Mouse (Mus musculus): Measurements from ENCODE around the gene Fam50a.
A peak's percentile ranks its signal among the peaks of the same experiment; 100 is the strongest.

Fam50a gene

DNA sequence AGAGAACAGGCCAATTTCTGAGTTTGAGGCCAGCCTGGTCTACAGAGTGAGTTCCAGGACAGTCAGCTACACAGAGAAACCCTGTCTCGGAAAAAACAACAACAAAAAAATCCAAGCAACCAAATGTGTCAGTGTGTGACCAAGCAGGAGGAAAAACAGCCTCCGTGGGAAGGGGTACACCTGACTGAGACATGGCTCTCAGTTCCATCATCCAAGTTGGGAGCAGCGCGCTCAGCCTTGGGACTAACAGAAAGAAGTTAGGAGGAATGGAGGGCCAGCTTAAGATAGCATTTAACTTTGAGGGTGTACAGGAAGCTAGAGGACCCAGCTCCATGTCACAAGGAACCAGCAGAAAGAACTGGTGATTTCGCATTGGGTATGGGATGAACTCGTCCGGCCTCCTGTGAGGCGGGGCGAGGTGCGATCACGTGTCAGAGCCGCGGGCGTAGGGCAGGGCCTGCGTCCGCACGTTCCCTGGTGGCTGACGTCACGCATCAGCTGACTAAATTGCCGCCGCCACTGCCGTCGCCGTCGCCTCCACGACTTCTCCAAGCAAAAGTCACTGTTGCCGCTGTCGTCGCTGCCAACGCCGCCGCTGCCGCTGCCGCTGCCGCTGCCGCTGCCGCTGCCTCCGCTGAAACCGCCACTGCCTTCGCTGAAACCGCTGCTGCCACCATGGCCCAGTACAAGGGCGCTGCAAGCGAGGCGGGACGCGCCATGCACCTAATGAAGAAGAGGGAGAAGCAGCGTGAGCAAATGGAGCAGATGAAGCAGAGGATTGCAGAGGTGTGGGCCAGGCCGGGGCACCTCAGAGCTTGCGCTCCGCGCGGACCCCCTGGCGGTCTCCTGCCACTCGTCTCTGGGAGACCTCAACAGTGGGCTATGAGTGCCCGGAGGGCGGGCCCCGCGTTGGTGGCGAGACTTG is at the start of gene Fam50a:
TSS of gene Fam50a (plus strand) at position 494 of the 925 bp plus-strand sequence.
- DNase-seq (ENCODE audit: low read depth, low spot score): peak; percentile 65

DNA sequence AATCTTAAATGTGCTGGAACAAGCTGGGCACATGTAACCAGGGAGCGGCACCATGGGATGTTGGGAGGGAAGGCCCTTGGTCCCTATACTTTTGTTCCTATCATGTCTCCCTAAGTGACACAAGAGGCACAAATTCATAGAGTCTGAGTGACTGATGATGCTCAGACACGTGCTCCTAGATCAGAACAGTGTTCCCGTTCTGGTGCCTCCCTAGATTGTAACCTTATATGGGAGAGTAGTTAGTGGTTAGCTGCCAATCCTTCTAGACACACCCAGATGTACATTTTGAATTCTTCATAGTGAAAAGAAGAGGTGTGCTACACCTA is 43.1 kb upstream of the Fam50a start:
- DNase-seq (ENCODE audit: low read depth, low spot score): no peak

DNA sequence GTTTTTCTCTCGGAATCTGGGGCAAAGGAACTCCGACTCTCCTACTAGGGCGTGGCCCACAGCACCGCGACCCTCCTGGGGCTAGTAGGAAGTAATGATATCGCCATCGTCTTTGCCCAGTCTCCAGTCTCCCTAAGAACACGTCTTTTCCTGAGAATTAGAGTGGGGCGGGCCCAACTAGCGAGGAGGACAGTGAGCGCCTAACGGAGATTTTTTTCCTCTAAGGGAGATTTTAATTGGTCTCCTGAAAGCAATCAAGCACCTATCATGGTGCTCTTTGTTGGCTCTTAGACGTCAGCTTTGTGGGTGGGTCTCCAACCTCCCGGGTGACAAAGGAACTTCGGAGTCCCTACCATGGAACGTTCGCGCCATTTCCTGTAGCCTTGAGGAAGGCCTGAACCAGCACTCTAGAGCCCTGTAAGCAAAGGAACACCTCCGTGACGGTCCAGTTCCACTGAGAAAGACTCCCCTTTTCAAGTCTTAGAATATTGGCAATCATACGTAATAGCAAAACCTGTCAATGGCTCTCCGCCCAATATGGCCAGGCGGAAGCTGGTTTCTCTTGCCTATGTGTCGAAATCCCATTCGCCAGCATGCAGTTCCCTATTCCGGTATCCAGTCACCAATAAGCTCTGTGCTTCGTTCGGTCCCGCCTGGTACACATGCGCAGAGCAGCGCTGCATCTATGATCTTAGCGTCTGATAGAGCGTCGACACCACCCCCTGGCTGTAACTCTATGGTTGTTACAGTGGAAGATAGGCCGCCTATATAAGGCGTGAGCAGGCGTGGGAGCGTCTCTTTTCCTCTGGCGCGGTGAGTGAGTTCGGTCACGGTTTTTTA is 42.6 kb upstream of the Fam50a start, which contains the start of gene Rpl10:
TSS of gene Rpl10 (plus strand) at position 751 of the 840 bp plus-strand sequence.
- peak; percentile 89 for DNase-seq (ENCODE audit: low read depth, low spot score)

DNA sequence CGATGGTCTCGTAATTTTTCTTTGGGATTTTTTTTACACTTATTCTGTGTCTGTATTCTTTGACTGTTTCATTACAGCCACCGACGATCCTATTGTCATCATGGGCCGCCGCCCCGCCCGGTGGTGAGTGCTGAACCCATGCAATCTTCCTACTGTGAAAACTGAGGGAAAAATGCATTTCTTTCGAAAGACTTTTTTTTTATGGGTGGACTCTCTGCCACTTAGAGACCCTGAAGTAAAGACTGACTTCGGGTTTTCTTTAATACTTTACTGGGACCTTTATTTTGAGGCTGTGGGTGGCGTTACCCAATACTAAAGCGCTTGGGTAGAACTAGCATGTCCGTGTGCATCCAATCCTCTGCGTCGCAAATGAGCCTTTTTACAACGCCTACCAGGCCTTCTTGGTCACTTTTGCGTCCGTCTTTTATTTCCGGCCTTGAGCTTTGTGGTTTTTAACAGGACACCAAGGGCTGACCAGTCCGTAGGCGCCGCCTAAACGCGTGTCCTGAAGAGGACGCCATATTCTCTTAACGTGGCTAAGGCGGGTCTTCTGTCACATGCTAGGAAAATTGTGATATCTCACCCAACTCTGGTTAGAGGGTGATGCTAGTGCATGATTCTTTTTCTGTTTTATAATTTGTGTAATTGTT is 41.8 kb upstream of the Fam50a start:
- no peak for DNase-seq (ENCODE audit: low read depth, low spot score)

DNA sequence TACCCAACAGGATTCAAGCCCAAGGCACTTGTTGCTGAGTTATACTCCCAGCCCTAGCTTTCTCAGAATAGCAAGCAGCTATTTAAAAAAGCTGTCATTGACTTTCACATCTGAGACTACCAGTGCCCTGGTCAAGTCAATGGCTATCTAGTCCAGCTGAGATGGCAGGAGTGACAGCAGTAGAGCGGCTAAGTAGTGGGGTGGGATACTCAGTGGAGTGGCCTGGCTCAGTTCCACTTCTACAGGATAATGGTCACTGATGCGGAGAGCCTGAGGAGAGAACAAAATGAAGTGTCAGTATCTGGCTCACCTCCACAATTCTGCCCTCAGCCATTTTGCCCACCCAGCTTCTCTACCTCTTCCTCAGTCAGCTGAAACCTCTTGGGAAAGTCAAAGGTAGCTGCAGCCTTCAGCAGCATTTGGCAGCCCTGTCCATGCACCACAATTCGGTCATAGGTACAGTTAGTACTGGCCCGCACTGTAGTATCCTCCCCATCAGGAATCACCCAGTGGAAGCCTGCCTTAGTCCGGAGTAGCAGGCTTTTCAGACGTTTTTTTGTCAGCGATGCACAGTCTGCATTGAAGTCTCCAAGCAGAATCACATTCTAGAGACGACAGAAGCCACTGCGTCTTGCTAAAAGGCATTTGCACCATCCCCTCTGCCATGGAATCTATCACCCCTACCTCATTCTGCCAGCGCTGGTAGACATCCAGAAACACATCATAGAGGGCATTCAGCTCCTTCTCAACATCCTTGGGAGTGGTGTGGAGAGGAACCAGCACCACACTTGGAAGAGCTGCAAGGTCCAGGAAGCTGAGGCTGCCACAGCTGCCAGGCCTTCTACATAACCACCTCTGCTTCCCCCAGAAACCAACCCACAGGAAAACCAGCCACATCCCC is 39.2 kb upstream of the Fam50a start:
- DNase-seq (ENCODE audit: low read depth, low spot score): no peak

DNA sequence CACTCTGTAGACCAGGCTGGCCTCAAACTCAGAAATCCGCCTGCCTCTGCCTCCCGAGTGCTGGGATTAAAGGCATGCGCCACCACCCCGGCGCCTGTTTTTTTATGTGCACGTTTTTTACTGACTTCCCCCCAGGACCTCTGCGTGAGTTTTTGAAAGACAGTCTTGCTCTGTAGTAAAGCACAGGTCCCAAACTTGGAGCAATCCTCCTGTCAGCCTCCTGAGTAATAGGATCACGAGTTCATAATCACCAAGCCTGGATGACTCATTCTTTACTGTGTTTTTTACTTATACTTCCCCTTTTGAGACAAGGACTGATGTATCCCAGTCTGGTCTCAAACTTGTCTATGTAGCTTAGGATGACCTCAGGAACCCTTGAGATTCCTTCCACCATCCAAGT is 34.9 kb upstream of the Fam50a start:
- no peak for DNase-seq (ENCODE audit: low read depth, low spot score)

DNA sequence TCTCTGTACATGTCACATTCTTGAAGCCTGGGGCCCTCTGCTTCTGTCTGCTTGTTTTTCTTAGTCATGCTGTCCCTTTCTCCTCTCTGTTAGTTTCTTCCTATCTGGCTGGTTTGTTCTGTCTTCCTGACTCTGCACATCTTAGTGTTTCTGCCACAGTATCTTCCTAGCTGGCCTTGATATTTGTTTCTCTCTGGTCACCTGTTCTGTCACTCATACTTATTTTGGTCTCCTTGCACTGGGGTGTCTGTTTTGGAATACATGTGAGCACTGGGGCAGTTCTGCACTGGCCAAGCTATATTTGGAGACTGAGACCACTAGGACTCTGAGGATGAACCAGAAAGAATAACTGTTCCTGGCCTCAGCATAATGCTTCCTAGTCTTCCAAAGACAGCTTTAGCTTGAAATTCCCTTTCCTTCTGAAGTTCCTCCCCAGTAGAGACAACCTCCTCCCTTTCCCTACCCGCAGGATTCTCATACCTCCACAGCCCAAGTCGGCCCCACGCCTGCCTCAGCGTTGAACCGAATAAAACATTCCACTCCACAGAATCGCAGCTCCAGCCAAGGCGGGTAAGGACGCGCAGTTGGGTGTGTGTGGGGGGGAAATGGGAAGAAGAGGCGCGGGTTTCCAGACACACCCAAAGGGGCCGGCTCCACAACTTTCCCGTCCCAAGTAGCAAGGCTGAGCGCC is 31.6 kb upstream of the Fam50a start:
- no peak for DNase-seq (ENCODE audit: low read depth, low spot score)

DNA sequence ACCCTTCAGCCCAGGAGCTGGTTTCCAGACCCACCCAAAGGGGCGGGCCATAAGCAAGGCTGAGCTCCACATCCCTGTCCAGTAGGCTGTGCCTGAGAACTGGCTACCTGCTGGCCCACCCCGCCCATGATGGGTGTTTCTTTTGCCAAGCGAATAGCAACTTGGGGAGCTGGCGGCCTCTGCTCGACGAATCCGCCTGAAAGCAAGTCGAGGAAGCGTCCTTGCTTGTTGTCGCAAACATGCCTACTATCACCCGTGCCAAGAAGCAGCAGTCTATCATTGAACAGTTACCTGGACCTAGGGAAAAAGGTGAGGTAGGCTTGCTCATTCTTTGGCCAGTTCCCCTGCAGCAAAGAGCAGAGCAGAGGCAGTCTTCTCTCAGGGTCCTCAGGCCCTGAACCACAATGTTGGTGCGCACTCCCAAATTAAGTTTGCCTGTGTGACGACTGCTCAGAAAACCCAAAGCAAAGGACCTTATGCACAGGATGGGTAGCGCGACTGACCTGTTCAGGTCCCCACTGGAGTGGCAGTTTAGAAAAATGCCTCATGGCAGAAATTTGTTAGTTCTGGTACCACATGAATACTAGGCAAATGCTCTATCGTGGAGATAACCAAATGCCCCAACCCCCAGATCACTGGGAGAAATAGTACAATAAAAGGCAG is 31.0 kb upstream of the Fam50a start, which contains the start of the genes Taz and Dnase1l1:
TSS of gene Taz (plus strand) at position 181 of the 663 bp plus-strand sequence.
TSS of gene Dnase1l1 (minus strand) at position 606 of the 663 bp plus-strand sequence.
- no peak for DNase-seq (ENCODE audit: low read depth, low spot score)

DNA sequence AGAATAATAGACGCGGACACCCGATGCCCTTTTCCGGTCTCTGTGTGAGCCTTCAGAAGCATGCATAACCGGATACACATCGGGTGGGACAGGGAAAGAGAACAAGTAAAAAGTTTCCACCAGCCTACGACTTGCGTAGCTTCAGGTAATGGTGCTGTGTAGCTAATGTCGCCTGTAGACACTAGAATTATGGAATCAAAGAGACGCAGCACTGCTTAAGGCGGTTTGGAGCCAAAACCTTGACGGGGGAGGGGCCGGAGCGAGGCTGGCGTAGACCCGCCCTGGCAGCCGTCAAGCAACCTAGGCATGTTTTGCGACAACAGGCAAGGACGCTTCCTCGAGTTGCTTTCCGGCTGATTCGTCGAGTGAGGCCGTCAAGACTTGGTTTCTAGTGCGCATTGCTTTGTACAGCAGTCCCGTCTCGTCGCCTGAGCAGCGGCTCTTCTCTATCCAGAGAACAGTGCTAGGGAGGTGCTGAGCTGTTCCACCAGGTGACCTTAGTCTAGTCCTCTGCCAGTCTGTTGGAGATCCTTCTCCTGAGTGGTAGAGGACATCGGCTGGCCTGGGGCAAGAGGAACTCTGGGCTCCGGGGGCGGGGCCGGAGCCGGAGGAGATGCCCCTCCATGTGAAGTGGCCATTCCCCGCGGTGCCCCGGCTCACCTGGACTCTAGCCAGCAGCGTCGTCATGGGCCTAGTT is 30.3 kb upstream of the Fam50a start:
- DNase-seq (ENCODE audit: low read depth, low spot score): peak; percentile 66

DNA sequence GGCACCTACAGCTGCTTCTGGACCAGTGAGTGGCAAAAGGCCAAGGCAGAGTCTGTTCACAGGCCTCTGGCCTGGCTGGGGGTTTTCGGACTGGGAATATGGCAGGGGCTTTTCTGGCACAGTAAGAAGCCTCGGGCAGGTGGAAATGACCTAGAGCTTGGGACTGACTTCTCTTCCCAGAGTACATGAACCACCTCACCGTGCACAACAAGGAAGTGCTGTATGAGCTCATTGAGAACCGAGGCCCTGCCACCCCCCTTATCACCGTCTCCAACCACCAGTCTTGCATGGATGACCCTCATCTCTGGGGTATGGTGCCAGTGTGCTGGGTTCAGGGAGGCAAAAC is 29.8 kb upstream of the Fam50a start:
- no peak for DNase-seq (ENCODE audit: low read depth, low spot score)

DNA sequence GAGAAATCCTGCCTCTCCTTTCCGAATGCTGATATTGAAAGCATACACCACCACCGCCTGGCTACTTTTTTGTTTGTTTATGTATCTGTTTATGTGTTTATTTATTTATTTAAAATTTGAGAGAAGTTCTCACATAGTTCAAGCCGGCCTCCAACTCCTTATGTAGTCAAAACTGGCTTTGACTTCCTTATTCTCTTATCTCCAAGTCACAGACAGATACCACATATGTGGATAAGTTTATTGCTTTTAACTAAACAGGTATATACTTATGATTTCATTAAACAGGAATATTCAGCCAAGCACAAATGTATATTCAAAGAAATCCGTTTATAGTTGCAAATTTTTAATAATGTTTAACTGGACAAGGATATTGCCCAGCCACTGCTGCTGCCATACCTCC is 19.4 kb upstream of the Fam50a start:
- no peak for DNase-seq (ENCODE audit: low read depth, low spot score)

DNA sequence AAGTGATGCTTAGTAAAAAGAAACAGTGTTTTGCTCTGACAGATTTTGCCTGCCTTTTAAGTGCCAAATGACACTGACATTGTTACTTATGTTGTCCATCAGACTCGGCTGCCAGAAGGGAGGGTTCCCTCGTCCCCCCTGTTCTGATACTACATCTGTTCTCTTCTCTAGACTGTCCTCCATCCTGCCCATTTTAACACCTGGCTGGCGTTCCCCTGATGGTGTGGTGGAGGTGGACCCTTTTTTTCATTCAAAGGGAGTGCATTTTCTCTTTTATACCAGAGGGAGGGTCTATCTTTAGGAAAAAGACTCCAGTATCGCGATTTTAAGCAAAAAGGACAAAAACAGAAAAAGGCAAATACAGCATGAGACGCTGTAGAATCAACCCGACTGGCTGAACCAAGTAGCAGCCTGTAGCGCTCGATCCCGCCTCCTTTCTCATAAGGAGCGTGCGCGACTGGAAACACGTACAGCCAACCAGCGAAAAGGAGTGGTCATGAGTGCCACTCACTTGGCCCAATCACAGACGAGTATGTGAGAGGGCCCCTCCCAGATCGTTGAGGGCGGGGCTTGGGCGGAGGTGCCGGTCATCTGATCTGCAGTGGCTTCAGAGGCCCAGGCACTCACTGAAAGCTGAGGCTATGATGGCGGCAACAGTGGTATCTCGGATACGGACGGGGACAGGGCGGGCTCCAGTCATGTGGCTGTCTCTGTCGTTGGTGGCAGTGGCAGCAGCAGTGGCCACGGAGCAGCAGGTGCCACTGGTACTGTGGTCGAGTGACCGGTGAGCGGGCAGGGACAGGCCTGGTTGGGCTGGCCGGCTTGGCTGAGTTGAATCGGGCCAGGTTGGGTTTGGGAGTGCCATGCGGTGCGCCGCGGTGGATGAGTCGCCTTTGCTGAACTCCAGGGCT is 16.0 kb upstream of the Fam50a start, which contains the start of gene Atp6ap1:
TSS of gene Atp6ap1 (plus strand) at position 560 of the 911 bp plus-strand sequence.
- DNase-seq (ENCODE audit: low read depth, low spot score): peak; percentile 84

DNA sequence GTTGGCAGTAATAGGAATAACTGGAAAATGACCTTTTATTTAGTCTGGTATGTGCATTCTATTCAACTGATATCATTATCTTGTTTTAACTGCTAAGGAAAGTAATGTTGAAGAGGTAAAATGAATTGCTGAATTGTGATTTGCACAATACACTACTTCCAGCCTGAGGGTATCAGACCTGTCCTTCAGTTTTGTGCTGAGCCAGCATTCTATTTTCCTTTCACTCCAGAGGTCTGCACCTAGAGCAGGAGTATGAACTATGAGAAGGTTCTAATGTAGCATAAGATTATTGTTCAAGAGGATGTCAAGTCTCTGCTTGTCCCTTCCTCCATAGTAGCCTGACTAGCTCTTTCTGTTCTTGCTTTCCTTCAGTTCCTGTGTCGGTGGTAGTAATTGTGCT is 14.5 kb upstream of the Fam50a start:
- no peak for DNase-seq (ENCODE audit: low read depth, low spot score)

DNA sequence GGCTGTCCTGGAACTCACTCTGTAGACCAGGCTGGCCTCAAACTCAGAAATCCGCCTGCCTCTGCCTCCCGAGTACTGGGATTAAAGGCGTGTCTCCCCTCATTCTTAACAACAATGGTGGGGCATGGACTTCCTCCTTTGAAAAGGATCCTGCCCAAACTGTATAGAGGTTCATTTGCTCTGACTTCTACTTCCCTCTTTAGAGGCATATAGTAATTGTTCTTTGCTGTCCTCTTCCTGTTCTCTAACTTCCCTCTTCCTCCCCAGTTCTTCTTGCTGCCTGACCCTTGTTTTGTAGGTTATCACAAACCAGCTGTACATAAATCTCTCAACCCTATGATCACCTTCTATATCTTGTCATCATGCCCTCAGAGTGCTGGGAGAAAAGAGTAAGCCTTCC is 13.1 kb upstream of the Fam50a start:
- no peak for DNase-seq (ENCODE audit: low read depth, low spot score)

DNA sequence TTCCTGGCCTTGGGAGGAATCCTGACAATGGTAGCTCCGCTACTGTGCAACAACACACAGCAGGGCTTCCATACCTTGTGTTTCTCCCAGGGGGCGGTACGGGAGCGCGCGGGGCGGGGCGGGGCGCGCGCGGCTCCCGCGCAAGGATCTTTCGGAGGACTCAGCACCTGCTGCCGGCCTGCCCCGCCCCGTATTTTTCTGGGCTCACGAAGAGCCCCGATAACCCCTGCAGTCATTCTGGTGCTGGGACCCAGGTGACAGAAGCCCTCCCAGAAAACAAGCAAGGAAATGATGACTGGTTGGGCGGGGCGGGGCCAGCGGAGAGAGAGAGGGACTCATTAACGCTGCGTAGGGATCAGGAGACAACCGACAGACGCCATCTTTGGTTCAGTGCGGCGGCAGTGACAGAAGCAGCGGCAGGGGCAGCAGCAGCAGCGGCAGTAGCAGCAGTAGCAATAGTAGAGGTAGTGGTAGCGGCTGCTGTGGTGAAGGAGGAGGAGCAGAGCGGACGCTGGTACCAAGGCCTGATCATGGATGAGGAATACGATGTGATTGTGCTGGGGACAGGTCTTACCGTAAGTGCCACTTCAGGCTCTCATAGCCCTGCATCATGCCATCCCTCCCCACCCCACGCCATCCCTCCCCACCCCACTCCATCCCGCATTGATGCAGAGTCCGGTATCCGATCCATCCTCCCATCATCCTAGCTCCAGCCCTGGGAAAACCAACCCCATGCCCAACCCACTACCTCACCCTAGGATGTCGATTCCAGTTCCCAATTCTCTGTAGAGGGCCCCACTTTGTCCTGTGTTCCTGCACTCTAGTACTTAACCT is 7.7 kb upstream of the Fam50a start, which contains the start of gene Gdi1:
TSS of gene Gdi1 (plus strand) at position 132 of the 834 bp plus-strand sequence.
- peak; percentile 78 for DNase-seq (ENCODE audit: low read depth, low spot score)

DNA sequence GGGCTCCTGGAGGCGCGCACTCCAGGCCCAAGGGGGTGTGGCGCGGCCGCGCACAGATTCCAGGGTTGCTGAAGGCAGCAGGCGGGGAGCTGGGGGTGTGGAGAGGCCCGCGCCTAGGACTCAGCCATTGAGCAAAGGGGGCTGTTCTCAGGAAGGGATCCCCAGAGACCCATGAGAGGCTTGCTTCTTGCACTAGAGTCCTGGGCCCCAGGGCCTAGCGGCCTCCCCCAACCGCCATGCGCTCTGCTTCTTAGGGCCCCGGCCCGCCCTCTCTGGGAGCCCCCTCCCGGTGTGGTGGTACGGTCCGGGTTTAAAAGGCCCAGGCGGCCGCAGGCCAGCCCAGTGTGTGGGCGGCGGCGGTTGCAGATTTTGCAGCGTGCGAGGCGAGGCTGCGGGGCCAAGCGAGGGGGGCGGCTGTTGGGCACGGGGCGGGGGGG is 15.9 kb downstream of the Fam50a start, which contains the start of gene Plxna3:
TSS of gene Plxna3 (plus strand) at position 342 of the 437 bp plus-strand sequence.
- DNase-seq (ENCODE audit: low read depth, low spot score): peak; percentile 64

DNA sequence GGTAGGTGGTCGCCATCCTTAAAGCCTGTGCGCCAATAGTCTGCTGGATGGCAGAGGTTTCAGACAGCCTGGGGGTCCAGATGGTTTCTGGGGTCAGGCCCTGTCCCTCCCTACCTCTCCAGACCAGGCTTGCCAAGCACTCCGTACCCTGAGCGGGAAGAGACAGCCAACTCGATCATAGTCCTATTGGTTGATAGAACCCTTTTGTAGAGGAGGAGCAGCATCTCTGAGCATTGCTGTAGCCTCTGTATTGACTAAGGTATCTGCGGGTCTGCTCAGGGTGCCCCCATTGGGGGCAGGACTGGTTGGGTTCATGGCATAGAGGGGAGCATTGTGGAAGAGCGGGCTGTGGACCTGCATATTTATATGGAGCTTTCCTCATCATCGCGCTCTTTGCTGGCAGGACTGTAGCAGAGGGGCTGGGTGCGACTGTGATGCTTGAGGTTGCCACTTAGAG is 16.4 kb downstream of the Fam50a start:
- DNase-seq (ENCODE audit: low read depth, low spot score): no peak
